Mouse (Mus musculus): ENCODE measurements around the gene Sav1. TPM values are rescaled to one million over a fixed set of nuclear protein-coding genes. Genes with fewer than 3 reads are reported as not detected.

Gene Sav1
- polyA plus RNA-seq, 1 experiment, result 48.8 TPM

GRCm38 (mm10) chr12:69947502-69947901 lies 39.3 kb downstream of the Sav1 start:
- no peak overlapping the region for H3K9ac ChIP-seq (ENCODE audit: low read depth, poor library complexity, severe bottlenecking)
- no peak overlapping the region for H3K4me3 ChIP-seq (ENCODE audit: low read depth, low read length)
- no peaks in the 10 kb centered on the region for H3K4me1 ChIP-seq (ENCODE audit: control insufficient read depth, insufficient read depth, low read length)
- no peaks in the 10 kb centered on the region for H3K36me3 ChIP-seq (ENCODE audit: control insufficient read depth, insufficient read depth, low read length, poor library complexity, severe bottlenecking)
- no peak overlapping the region for H3K27ac ChIP-seq (ENCODE audit: insufficient read depth, low read length)
- H3K9me3 ChIP-seq (replicated peaks; ENCODE audit: control insufficient read depth, insufficient read depth, low read length, poor library complexity, severe bottlenecking), result no peaks in the 10 kb centered on the region
- TF ChIP-seq POLR2A (IDR thresholded peaks at IDR 0.05; ENCODE audit: insufficient read depth, low read length), result no peak
- TF ChIP-seq CTCF (IDR thresholded peaks at IDR 0.05; ENCODE audit: low read depth, low read length), result no peak
- TF ChIP-seq EP300 (IDR thresholded peaks at IDR 0.05; ENCODE audit: insufficient read depth, low read depth, low read length), result no peak
- H3K27me3 ChIP-seq (ENCODE audit: control insufficient read depth, insufficient read depth, low read length, poor library complexity, severe bottlenecking), result no peaks in the 10 kb centered on the region

- Histone ChIP-seq H3K9me3 (replicated peaks; ENCODE audit: control insufficient read depth, insufficient read depth, low read length, poor library complexity, severe bottlenecking) (no peaks in the 10 kb centered on the region), H3K36me3 (ENCODE audit: control insufficient read depth, insufficient read depth, low read length, poor library complexity, severe bottlenecking) (no peaks in the 10 kb centered on the region), H3K4me1 (ENCODE audit: control insufficient read depth, insufficient read depth, low read length) (no peaks in the 10 kb centered on the region), H3K27ac (ENCODE audit: insufficient read depth, low read length) (no peak overlapping the region), H3K27me3 (ENCODE audit: control insufficient read depth, insufficient read depth, low read length, poor library complexity, severe bottlenecking) (no peaks in the 10 kb centered on the region), H3K9ac (ENCODE audit: low read depth, poor library complexity, severe bottlenecking) (no peak overlapping the region), H3K4me3 (ENCODE audit: low read depth, low read length) (no peak overlapping the region)
- no peak for TF ChIP-seq CTCF (IDR thresholded peaks at IDR 0.05; ENCODE audit: low read depth, low read length)
- no peak for TF ChIP-seq POLR2A (IDR thresholded peaks at IDR 0.05; ENCODE audit: insufficient read depth, low read length)
- TF ChIP-seq EP300 (IDR thresholded peaks at IDR 0.05; ENCODE audit: insufficient read depth, low read depth, low read length), result no peak
Observed at GRCm38 (mm10) chr12:69945861-69946260, 40.9 kb downstream of the Sav1 start.

GRCm38 (mm10) chr12:69941655-69942329 lies 45.0 kb downstream of the Sav1 start:
- H3K4me3 ChIP-seq (ENCODE audit: low read depth, low read length), result no peak overlapping the region
- no peak overlapping the region for H3K27ac ChIP-seq (ENCODE audit: insufficient read depth, low read length)
- H3K4me1 ChIP-seq (ENCODE audit: control insufficient read depth, insufficient read depth, low read length), result no peaks in the 10 kb centered on the region
- no peak overlapping the region for H3K9ac ChIP-seq (ENCODE audit: low read depth, poor library complexity, severe bottlenecking)
- H3K36me3 ChIP-seq (ENCODE audit: control insufficient read depth, insufficient read depth, low read length, poor library complexity, severe bottlenecking), result no peaks in the 10 kb centered on the region
- TF ChIP-seq CTCF (IDR thresholded peaks at IDR 0.05; ENCODE audit: low read depth, low read length), result no peak
- no peak for TF ChIP-seq EP300 (IDR thresholded peaks at IDR 0.05; ENCODE audit: insufficient read depth, low read depth, low read length)
- TF ChIP-seq POLR2A (IDR thresholded peaks at IDR 0.05; ENCODE audit: insufficient read depth, low read length), result no peak
- H3K27me3 ChIP-seq (ENCODE audit: control insufficient read depth, insufficient read depth, low read length, poor library complexity, severe bottlenecking), result no peaks in the 10 kb centered on the region
- no peaks in the 10 kb centered on the region for H3K9me3 ChIP-seq (replicated peaks; ENCODE audit: control insufficient read depth, insufficient read depth, low read length, poor library complexity, severe bottlenecking)

- Histone ChIP-seq H3K27me3 (ENCODE audit: control insufficient read depth, insufficient read depth, low read length, poor library complexity, severe bottlenecking) (no peaks in the 10 kb centered on the region), H3K4me1 (ENCODE audit: control insufficient read depth, insufficient read depth, low read length) (no peaks in the 10 kb centered on the region), H3K4me3 (ENCODE audit: low read depth, low read length) (no peak overlapping the region), H3K9me3 (replicated peaks; ENCODE audit: control insufficient read depth, insufficient read depth, low read length, poor library complexity, severe bottlenecking) (no peaks in the 10 kb centered on the region), H3K27ac (ENCODE audit: insufficient read depth, low read length) (no peak overlapping the region), H3K36me3 (ENCODE audit: control insufficient read depth, insufficient read depth, low read length, poor library complexity, severe bottlenecking) (no peaks in the 10 kb centered on the region), H3K9ac (ENCODE audit: low read depth, poor library complexity, severe bottlenecking) (no peak overlapping the region)
- TF ChIP-seq CTCF (IDR thresholded peaks at IDR 0.05; ENCODE audit: low read depth, low read length) (peak; percentile 46), POLR2A (IDR thresholded peaks at IDR 0.05; ENCODE audit: insufficient read depth, low read length) (no peak)
Observed at GRCm38 (mm10) chr12:69939291-69939690, 47.5 kb downstream of the Sav1 start.

- Histone ChIP-seq H3K27me3 (ENCODE audit: control insufficient read depth, insufficient read depth, low read length, poor library complexity, severe bottlenecking) (no peaks in the 10 kb centered on the region), H3K9me3 (replicated peaks; ENCODE audit: control insufficient read depth, insufficient read depth, low read length, poor library complexity, severe bottlenecking) (no peaks in the 10 kb centered on the region), H3K36me3 (ENCODE audit: control insufficient read depth, insufficient read depth, low read length, poor library complexity, severe bottlenecking) (no peaks in the 10 kb centered on the region), H3K4me1 (ENCODE audit: control insufficient read depth, insufficient read depth, low read length) (no peaks in the 10 kb centered on the region), H3K4me3 (ENCODE audit: low read depth, low read length) (no peak overlapping the region), H3K9ac (ENCODE audit: low read depth, poor library complexity, severe bottlenecking) (no peak overlapping the region), H3K27ac (ENCODE audit: insufficient read depth, low read length) (peak overlapping the region; percentile 85)
- no peak for TF ChIP-seq EP300 (IDR thresholded peaks at IDR 0.05; ENCODE audit: insufficient read depth, low read depth, low read length)
- no peak for TF ChIP-seq CTCF (IDR thresholded peaks at IDR 0.05; ENCODE audit: low read depth, low read length)
- TF ChIP-seq POLR2A (IDR thresholded peaks at IDR 0.05; ENCODE audit: insufficient read depth, low read length), result no peak
Observed at GRCm38 (mm10) chr12:69937731-69938130, 49.1 kb downstream of the Sav1 start.

- Histone ChIP-seq H3K4me3 (ENCODE audit: low read depth, low read length) (peak overlapping the region; percentile 34), H3K4me1 (ENCODE audit: control insufficient read depth, insufficient read depth, low read length) (no peaks in the 10 kb centered on the region), H3K27me3 (ENCODE audit: control insufficient read depth, insufficient read depth, low read length, poor library complexity, severe bottlenecking) (no peaks in the 10 kb centered on the region), H3K9me3 (replicated peaks; ENCODE audit: control insufficient read depth, insufficient read depth, low read length, poor library complexity, severe bottlenecking) (no peaks in the 10 kb centered on the region), H3K36me3 (ENCODE audit: control insufficient read depth, insufficient read depth, low read length, poor library complexity, severe bottlenecking) (no peaks in the 10 kb centered on the region), H3K27ac (ENCODE audit: insufficient read depth, low read length) (no peak overlapping the region), H3K9ac (ENCODE audit: low read depth, poor library complexity, severe bottlenecking) (no peak overlapping the region)
- TF ChIP-seq POLR2A (IDR thresholded peaks at IDR 0.05; ENCODE audit: insufficient read depth, low read length) (no peak), EP300 (IDR thresholded peaks at IDR 0.05; ENCODE audit: insufficient read depth, low read depth, low read length) (no peak), CTCF (IDR thresholded peaks at IDR 0.05; ENCODE audit: low read depth, low read length) (no peak)
Observed at GRCm38 (mm10) chr12:69926716-69927115, 60.1 kb downstream of the Sav1 start.
